Mouse (Mus musculus) midbrain, embryonic 12.5 days (tissue): ENCODE results near the gene Dars2. TPM values are rescaled to one million over a fixed set of nuclear protein-coding genes. Genes with fewer than 3 reads are reported as not detected.

ENCODE experiments used
- ATAC-seq: fragments of 200-750 bp; cut with Nextera tagmentation; 2 replicates; pipeline ENCODE4 v1.8.0; 2017; ENCODE audit warnings: low read depth, moderate TSS enrichment, moderate library complexity; ENCODE audit not compliant: low FRiP score
- H3K27ac ChIP-seq: fragments of 300-500 bp; sonication (generic); replicated peaks from 2 replicates; pipeline ENCODE4 v1.5.1; 2016; ENCODE audit warnings: mild to moderate bottlenecking
- H3K27me3 ChIP-seq: fragments of 300-500 bp; sonication (generic); 2 replicates; pipeline ENCODE4 v1.6.1; 2016; ENCODE audit warnings: mild to moderate bottlenecking
- H3K36me3 ChIP-seq: fragments of 300-500 bp; sonication (generic); 2 replicates; pipeline ENCODE4 v1.6.1; 2016
- H3K4me1 ChIP-seq: fragments of 300-500 bp; sonication (generic); 2 replicates; pipeline ENCODE4 v1.6.1; 2016
- H3K4me2 ChIP-seq: fragments of 300-500 bp; sonication (generic); replicated peaks from 2 replicates; pipeline ENCODE4 v1.6.1; 2016; ENCODE audit warnings: mild to moderate bottlenecking, moderate library complexity
- H3K4me3 ChIP-seq: fragments of 300-500 bp; sonication (generic); 2 replicates; pipeline ENCODE4 v1.5.1; 2016; ENCODE audit warnings: mild to moderate bottlenecking
- H3K9ac ChIP-seq: fragments of 300-500 bp; sonication (generic); replicated peaks from 2 replicates; pipeline ENCODE4 v1.6.1; 2016; ENCODE audit warnings: mild to moderate bottlenecking, moderate library complexity
- H3K9me3 ChIP-seq: fragments of 300-500 bp; sonication (generic); 2 replicates; pipeline ENCODE4 v1.6.1; 2016; ENCODE audit warnings: mild to moderate bottlenecking
- WGBS: fragments of 180-500 bp; shearing (Covaris S2); methylation state at CpG from one replicate; pipeline ENCODE4 v1.1.7; 2016; 5-methylcytosine and 5-hydroxymethylcytosine counted together
- polyA plus RNA-seq: library from polyadenylated mRNA; unstranded; fragments of >200 nt; fragmentation: Nextera tagmentation; extraction: Ambion mirVana; gene quantifications from 2 replicates; pipeline ENCODE4 v1.2.1, GENCODE M21; 2016

Dars2 gene
- polyA plus RNA-seq, 1 experiment from 2014 or later: 44.7 TPM

- Histone ChIP-seq H3K27ac (no peak overlapping the region), H3K4me2 (no peak overlapping the region), H3K36me3 (peaks cover 18% of the 10 kb centered on the region; the same call in 1 of the 2 replicates), H3K9ac (no peak overlapping the region), H3K4me1 (no peaks in the 10 kb centered on the region), H3K9me3 (no peaks in the 10 kb centered on the region), H3K27me3 (no peaks in the 10 kb centered on the region), H3K4me3 (no peak overlapping the region)
- no peak for ATAC-seq
- 81% methylated on average over 3 of the region's 3 CpGs for WGBS
These were observed 64.9 kb downstream of the Dars2 start for GRCm38 (mm10) chr1:161005526-161005925.

DNA sequence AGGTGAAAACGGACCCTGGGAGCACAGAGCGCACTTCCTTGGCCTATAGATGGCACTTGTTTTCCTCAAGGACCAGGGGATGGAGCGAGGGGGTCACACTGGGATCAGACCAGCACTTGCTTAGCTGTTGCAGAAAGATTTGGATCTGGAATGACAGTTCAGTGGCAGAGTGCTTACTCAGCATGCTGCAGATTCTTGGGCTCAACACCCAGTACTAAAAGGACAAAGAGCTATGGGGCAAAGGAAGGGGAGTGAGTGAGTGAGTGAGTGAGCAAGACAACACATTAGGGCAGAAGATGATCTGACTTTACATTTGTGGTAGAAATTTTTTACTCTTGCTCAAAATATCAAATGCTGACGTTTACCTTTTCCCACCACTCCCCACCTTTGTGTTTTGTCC lies 65.5 kb downstream of the Dars2 start:
- H3K4me3 ChIP-seq: no peak overlapping the region
- H3K9me3 ChIP-seq: no peaks in the 10 kb centered on the region
- H3K36me3 ChIP-seq: peaks cover 18% of the 10 kb centered on the region; the same call in 1 of the 2 replicates
- H3K27me3 ChIP-seq: no peaks in the 10 kb centered on the region
- no peak overlapping the region for H3K27ac ChIP-seq
- no peak overlapping the region for H3K9ac ChIP-seq
- H3K4me2 ChIP-seq: no peak overlapping the region
- ATAC-seq: no peak
- no peaks in the 10 kb centered on the region for H3K4me1 ChIP-seq
- 68% methylated on average over 4 of the region's 4 CpGs for WGBS

- Histone ChIP-seq H3K9ac (no peak overlapping the region), H3K4me3 (no peak overlapping the region), H3K4me2 (no peak overlapping the region), H3K27ac (no peak overlapping the region), H3K36me3 (no peaks in the 10 kb centered on the region), H3K9me3 (no peaks in the 10 kb centered on the region), H3K4me1 (no peaks in the 10 kb centered on the region), H3K27me3 (no peaks in the 10 kb centered on the region)
- no peak for ATAC-seq
- WGBS: 68% methylated on average over 6 of the region's 6 CpGs
These were observed 76.6 kb downstream of the Dars2 start for GRCm38 (mm10) chr1:160993851-160994250.

Other genes starting within 250 kb of the Dars2 start
- gene Rc3h1, start 164.2 kb downstream of the Dars2 start, polyA plus RNA-seq: 9.9 and 11.4 TPM in 2 replicates
- 3.1 and 3.2 TPM in 2 replicates for gene Serpinc1, start 92.1 kb downstream of the Dars2 start, polyA plus RNA-seq
- gene Zbtb37, start 35.8 kb downstream of the Dars2 start, polyA plus RNA-seq: 11.3 and 12.4 TPM in 2 replicates
- 32.2 and 32.3 TPM in 2 replicates for gene Cenpl, start 55 bp upstream of the Dars2 start, polyA plus RNA-seq
- gene Klhl20, start 60.9 kb upstream of the Dars2 start, polyA plus RNA-seq: 20.4 and 21.3 TPM in 2 replicates
- 5.7 and 6.0 TPM in 2 replicates for gene Ankrd45, start 72.0 kb upstream of the Dars2 start, polyA plus RNA-seq
- gene Tex50, start 88.7 kb upstream of the Dars2 start, polyA plus RNA-seq: 0.32 and 0.47 TPM in 2 replicates
- gene Prdx6, start 180.6 kb upstream of the Dars2 start, polyA plus RNA-seq: 287 and 297 TPM in 2 replicates